Mouse (Mus musculus) forebrain, embryonic 14.5 days (tissue): ENCODE data around the gene Adam8. TPM values are rescaled to one million over a fixed set of nuclear protein-coding genes. Genes with fewer than 3 reads are reported as not detected.

Source experiments
- ATAC-seq: fragments of 200-750 bp; cut with Nextera tagmentation; 2 replicates; pipeline ENCODE4 v1.8.0; 2017; ENCODE audit warnings: mild to moderate bottlenecking, moderate library complexity
- DNase-seq: peaks from one replicate; pipeline ENCODE4 v3.0.0-alpha.2; 2015; ENCODE audit warnings: low spot score
- H3K27ac ChIP-seq: fragments of 300-500 bp; sonication (generic); 2 replicates; pipeline ENCODE4 v1.5.1; 2014; ENCODE audit warnings: low read depth, mild to moderate bottlenecking, control low read depth, low read length, moderate library complexity
- H3K27me3 ChIP-seq: fragments of 300-500 bp; sonication (generic); replicated peaks from 2 replicates; pipeline ENCODE4 v1.6.1; 2014; ENCODE audit warnings: low read length, control low read depth, mixed read lengths; ENCODE audit not compliant: control insufficient read depth, insufficient read depth
- H3K36me3 ChIP-seq: fragments of 300-500 bp; sonication (generic); 2 replicates; pipeline ENCODE4 v1.6.1; 2014; ENCODE audit warnings: low read length, control low read depth; ENCODE audit not compliant: control insufficient read depth, insufficient read depth
- H3K4me1 ChIP-seq: fragments of 300-500 bp; sonication (generic); 2 replicates; pipeline ENCODE4 v1.6.1; 2014; ENCODE audit warnings: antibody characterized with exemption, low read length, control low read depth; ENCODE audit not compliant: control insufficient read depth, insufficient read depth
- H3K4me2 ChIP-seq: fragments of 300-500 bp; sonication (generic); 2 replicates; pipeline ENCODE4 v1.6.1; 2014; ENCODE audit warnings: mild to moderate bottlenecking, control low read depth, low read length
- H3K4me3 ChIP-seq: fragments of 300-500 bp; sonication (generic); 2 replicates; pipeline ENCODE4 v1.5.1; 2014; ENCODE audit warnings: low read depth, low read length, control low read depth
- H3K9ac ChIP-seq: fragments of 300-500 bp; sonication (generic); 2 replicates; pipeline ENCODE4 v1.6.1; 2014; ENCODE audit warnings: mild to moderate bottlenecking, low read length, control low read depth, moderate library complexity
- H3K9me3 ChIP-seq: fragments of 300-500 bp; sonication (generic); replicated peaks from 2 replicates; pipeline ENCODE4 v1.6.1; 2016; ENCODE audit warnings: low read length, control low read depth, mixed read lengths; ENCODE audit not compliant: control insufficient read depth
- WGBS: fragments of 180-500 bp; shearing (Covaris S2); extraction: QIAGEN DNeasy Blood & Tissue Kit; methylation state at CpG from one replicate; pipeline ENCODE4 v1.1.7; 2014; 5-methylcytosine and 5-hydroxymethylcytosine counted together
- polyA plus RNA-seq: library from polyadenylated mRNA; unstranded; fragments of >200 nt; fragmentation: Nextera tagmentation; extraction: Ambion mirVana; gene quantifications from 2 replicates; pipeline ENCODE4 v1.2.1, GENCODE M21; 2014

Gene Adam8
- polyA plus RNA-seq, 1 experiment from 2014 or later = 1.3 TPM

DNA sequence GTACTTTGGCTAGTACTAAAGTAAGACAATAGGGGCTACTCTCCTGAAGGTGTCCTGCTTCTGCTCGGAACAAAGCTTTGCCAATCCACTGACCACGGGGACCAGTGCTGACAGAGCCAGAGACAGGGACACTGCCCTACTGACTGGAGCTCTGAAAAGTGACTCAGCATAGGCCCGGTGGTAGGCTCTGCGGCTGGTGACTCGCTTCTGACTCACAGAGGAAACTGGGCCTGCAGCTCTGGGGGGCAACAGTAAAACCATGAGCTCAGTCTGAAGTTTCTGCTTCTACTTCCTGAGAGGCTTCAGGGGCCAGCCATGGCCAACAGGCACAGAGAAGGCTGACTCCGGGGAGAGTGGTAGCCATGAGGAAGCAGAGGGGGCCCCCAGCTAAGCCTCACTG is 20.9 kb downstream of the Adam8 start:
- WGBS = 74% methylated on average over 6 of the region's 6 CpGs
- no peaks in the 10 kb centered on the region for H3K4me1 ChIP-seq
- no peak overlapping the region for H3K27ac ChIP-seq
- DNase-seq = no peak
- H3K27me3 ChIP-seq = no peaks in the 10 kb centered on the region
- no peaks in the 10 kb centered on the region for H3K9me3 ChIP-seq
- H3K36me3 ChIP-seq = no peaks in the 10 kb centered on the region
- H3K9ac ChIP-seq = no peak overlapping the region
- no peak overlapping the region for H3K4me3 ChIP-seq
- no peak for ATAC-seq
- no peak overlapping the region for H3K4me2 ChIP-seq

- DNase-seq (no peak), ATAC-seq (no peak)
- no peaks in the 10 kb centered on the region for H3K9me3 ChIP-seq
- no peak overlapping the region for H3K4me3 ChIP-seq
- WGBS = 79% methylated on average over 5 of the region's 5 CpGs
- no peaks in the 10 kb centered on the region for H3K27me3 ChIP-seq
- no peaks in the 10 kb centered on the region for H3K4me1 ChIP-seq
- H3K27ac ChIP-seq = no peak overlapping the region
- H3K36me3 ChIP-seq = no peaks in the 10 kb centered on the region
- H3K9ac ChIP-seq = no peak overlapping the region
- no peak overlapping the region for H3K4me2 ChIP-seq
Observed at GRCm38 (mm10) chr7:139970979-139971378, 21.4 kb downstream of the Adam8 start.

GRCm38 (mm10) chr7:139970216-139970919 is 22.0 kb downstream of the Adam8 start:
- DNase-seq (no peak), ATAC-seq (no peak)
- Histone ChIP-seq H3K36me3 (no peaks in the 10 kb centered on the region), H3K27ac (no peak overlapping the region), H3K4me3 (no peak overlapping the region), H3K4me1 (no peaks in the 10 kb centered on the region), H3K4me2 (no peak overlapping the region), H3K9ac (no peak overlapping the region), H3K9me3 (no peaks in the 10 kb centered on the region), H3K27me3 (no peaks in the 10 kb centered on the region)
- WGBS = 88% methylated on average over 10 of the region's 10 CpGs

- Histone ChIP-seq H3K36me3 (no peaks in the 10 kb centered on the region), H3K9me3 (no peaks in the 10 kb centered on the region), H3K9ac (no peak overlapping the region), H3K27me3 (no peaks in the 10 kb centered on the region), H3K4me2 (no peak overlapping the region), H3K27ac (no peak overlapping the region), H3K4me1 (no peaks in the 10 kb centered on the region), H3K4me3 (no peak overlapping the region)
- 36% methylated on average over 10 of the region's 10 CpGs for WGBS
- ATAC-seq (peak; percentile 63), DNase-seq (peak; percentile 86)
Observed at GRCm38 (mm10) chr7:139969348-139970130, 22.8 kb downstream of the Adam8 start.

- Histone ChIP-seq H3K9ac (no peak overlapping the region), H3K4me3 (no peak overlapping the region), H3K9me3 (no peaks in the 10 kb centered on the region), H3K4me1 (no peaks in the 10 kb centered on the region), H3K27me3 (no peaks in the 10 kb centered on the region), H3K4me2 (no peak overlapping the region), H3K36me3 (no peaks in the 10 kb centered on the region), H3K27ac (no peak overlapping the region)
- WGBS = 55% methylated on average over 5 of the region's 5 CpGs
- no peak for ATAC-seq
- DNase-seq = no peak
Observed at GRCm38 (mm10) chr7:139968428-139968827, 23.9 kb downstream of the Adam8 start.

- ATAC-seq = no peak
- Histone ChIP-seq H3K9ac (no peak overlapping the region), H3K36me3 (no peaks in the 10 kb centered on the region), H3K4me3 (no peak overlapping the region), H3K27ac (no peak overlapping the region), H3K4me1 (no peaks in the 10 kb centered on the region), H3K27me3 (no peaks in the 10 kb centered on the region), H3K9me3 (no peaks in the 10 kb centered on the region), H3K4me2 (no peak overlapping the region)
- no peak for DNase-seq
- 11% methylated on average over 4 of the region's 4 CpGs for WGBS
Observed at GRCm38 (mm10) chr7:139967175-139967574, 25.2 kb downstream of the Adam8 start.

DNA sequence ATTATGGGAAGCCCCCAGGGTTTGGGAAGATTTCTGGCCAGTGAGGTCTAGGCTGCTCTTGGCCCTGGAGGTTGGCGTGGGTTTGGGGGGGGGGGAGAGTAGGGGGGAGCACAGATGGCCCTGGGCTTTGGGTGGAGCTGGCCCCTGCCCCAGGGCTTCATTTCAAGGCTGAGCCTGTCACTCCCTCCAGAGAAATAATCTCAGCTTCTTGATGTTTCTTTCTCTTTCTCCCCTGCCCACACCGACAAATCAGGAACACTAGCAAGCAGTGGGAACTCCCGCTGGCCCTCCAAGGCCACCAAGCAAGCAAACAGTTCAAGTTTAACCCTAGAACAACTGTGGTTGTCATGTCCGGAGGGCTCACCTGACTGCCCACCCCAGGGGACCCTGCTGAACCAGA is 28.5 kb downstream of the Adam8 start:
- H3K9ac ChIP-seq = no peak overlapping the region
- H3K4me1 ChIP-seq = no peaks in the 10 kb centered on the region
- H3K27me3 ChIP-seq = no peaks in the 10 kb centered on the region
- WGBS = 64% methylated on average over 4 of the region's 4 CpGs
- no peak for DNase-seq
- no peak overlapping the region for H3K4me3 ChIP-seq
- no peak for ATAC-seq
- H3K36me3 ChIP-seq = no peaks in the 10 kb centered on the region
- no peak overlapping the region for H3K4me2 ChIP-seq
- no peaks in the 10 kb centered on the region for H3K9me3 ChIP-seq
- H3K27ac ChIP-seq = no peak overlapping the region

DNA sequence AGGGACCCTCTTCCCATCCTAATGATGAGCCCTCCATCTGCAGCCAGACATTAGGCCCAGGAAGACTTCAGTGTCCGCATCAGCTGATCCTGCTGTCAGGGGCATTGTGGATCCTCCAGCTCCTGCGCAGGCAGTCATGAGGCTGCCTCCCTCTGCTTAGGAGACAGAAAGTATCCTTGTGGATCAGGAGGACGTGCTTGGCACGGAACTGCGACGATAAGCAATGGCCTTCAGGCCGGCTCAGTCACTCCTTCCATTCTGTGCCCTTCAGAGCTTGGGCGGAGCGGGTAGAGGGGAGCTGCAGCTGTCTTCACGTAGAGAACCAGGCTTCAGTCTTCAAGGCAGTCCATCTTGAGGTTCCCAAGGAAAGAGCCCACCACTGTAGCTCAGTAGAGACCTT is 31.2 kb downstream of the Adam8 start:
- whole genome bisulfite sequencing = 83% methylated on average over 10 of the region's 10 CpGs
- Histone ChIP-seq H3K27ac (no peak overlapping the region), H3K4me3 (no peak overlapping the region), H3K9ac (no peak overlapping the region), H3K36me3 (no peaks in the 10 kb centered on the region), H3K9me3 (no peaks in the 10 kb centered on the region), H3K4me2 (no peak overlapping the region), H3K4me1 (peaks cover 2% of the 10 kb centered on the region; the same call in 1 of the 2 replicates), H3K27me3 (no peaks in the 10 kb centered on the region)
- no peak for DNase-seq
- no peak for ATAC-seq

GRCm38 (mm10) chr7:139957958-139958357 is 34.4 kb downstream of the Adam8 start:
- H3K27me3 ChIP-seq = no peaks in the 10 kb centered on the region
- DNase-seq = peak; percentile 19

More at GRCm38 (mm10) chr7:139957958-139958357, 34.4 kb downstream of the Adam8 start:
- no peak overlapping the region for H3K27ac ChIP-seq
- H3K9me3 ChIP-seq = no peaks in the 10 kb centered on the region
- no peak overlapping the region for H3K4me3 ChIP-seq
- H3K4me1 ChIP-seq = peaks cover 2% of the 10 kb centered on the region; the same call in 1 of the 2 replicates
- H3K9ac ChIP-seq = no peak overlapping the region
- ATAC-seq = no peak
- H3K36me3 ChIP-seq = no peaks in the 10 kb centered on the region
- H3K4me2 ChIP-seq = no peak overlapping the region
- WGBS = 30% methylated on average over 11 of the region's 11 CpGs
